Mouse (Mus musculus): ENCODE results near the gene Olfr152. TPM values are rescaled to one million over a fixed set of nuclear protein-coding genes. Genes with fewer than 3 reads are reported as not detected.

Gene Olfr152
- polyA plus RNA-seq (2012; rRNA removed; ENCODE audit: low replicate concordance), result not detected in 2 replicates

GRCm38 (mm10) chr2:87779183-87779582 lies at the start of gene Olfr152:
Gene Olfr152, plus strand, starts transcription at chr2:87779483.

GRCm38 (mm10) chr2:87739878-87740277 lies 39.4 kb upstream of the Olfr152 start, which contains the start of gene Olfr1138:
Gene Olfr1138, minus strand, starts transcription at chr2:87739978.

GRCm38 (mm10) chr2:87743452-87743851 lies 35.8 kb upstream of the Olfr152 start, which contains the start of gene Olfr1140:
Gene Olfr1140, plus strand, starts transcription at chr2:87743752.

GRCm38 (mm10) chr2:87753891-87754290 lies 25.4 kb upstream of the Olfr152 start, which contains the start of gene Olfr1141:
Gene Olfr1141, minus strand, starts transcription at chr2:87753991.

GRCm38 (mm10) chr2:87800292-87800691 lies 21.0 kb downstream of the Olfr152 start, which contains the start of gene Olfr1143:
Gene Olfr1143, plus strand, starts transcription at chr2:87800592.

GRCm38 (mm10) chr2:87809522-87809921 lies 30.2 kb downstream of the Olfr152 start, which contains the start of gene Olfr1145:
Gene Olfr1145, plus strand, starts transcription at chr2:87809822.

GRCm38 (mm10) chr2:87830233-87830632 lies 51.0 kb downstream of the Olfr152 start, which contains the start of gene Olfr1148:
Gene Olfr1148, plus strand, starts transcription at chr2:87830533.

Other genes starting within 250 kb of the Olfr152 start
- not detected in 2 replicates for gene Olfr153, start 247.7 kb upstream of the Olfr152 start, polyA plus RNA-seq (2012; rRNA removed; ENCODE audit: low replicate concordance)
- not detected in 2 replicates for gene Olfr1128, start 233.9 kb upstream of the Olfr152 start, polyA plus RNA-seq (2012; rRNA removed; ENCODE audit: low replicate concordance)
- not detected in 2 replicates for gene Olfr1129, start 205.6 kb upstream of the Olfr152 start, polyA plus RNA-seq (2012; rRNA removed; ENCODE audit: low replicate concordance)
- not detected in 2 replicates for gene Olfr1130, start 173.3 kb upstream of the Olfr152 start, polyA plus RNA-seq (2012; rRNA removed; ENCODE audit: low replicate concordance)
- gene Olfr1131, start 152.4 kb upstream of the Olfr152 start, polyA plus RNA-seq (2012; rRNA removed; ENCODE audit: low replicate concordance), result not detected in 2 replicates
- not detected in 2 replicates for gene Olfr1132, start 141.9 kb upstream of the Olfr152 start, polyA plus RNA-seq (2012; rRNA removed; ENCODE audit: low replicate concordance)
- not detected in 2 replicates for gene Olfr1133, start 132.1 kb upstream of the Olfr152 start, polyA plus RNA-seq (2012; rRNA removed; ENCODE audit: low replicate concordance)
- gene Olfr1134, start 121.0 kb upstream of the Olfr152 start, polyA plus RNA-seq (2012; rRNA removed; ENCODE audit: low replicate concordance), result not detected in 2 replicates
- not detected in 2 replicates for gene Olfr1135, start 105.8 kb upstream of the Olfr152 start, polyA plus RNA-seq (2012; rRNA removed; ENCODE audit: low replicate concordance)
- not detected in 2 replicates for gene Olfr1136, start 85.5 kb upstream of the Olfr152 start, polyA plus RNA-seq (2012; rRNA removed; ENCODE audit: low replicate concordance)
- not detected in 2 replicates for gene Olfr1137, start 66.3 kb upstream of the Olfr152 start, polyA plus RNA-seq (2012; rRNA removed; ENCODE audit: low replicate concordance)
- gene Olfr1138, start 39.5 kb upstream of the Olfr152 start, polyA plus RNA-seq (2012; rRNA removed; ENCODE audit: low replicate concordance), result not detected in 2 replicates
- not detected in 2 replicates for gene Olfr1140, start 35.7 kb upstream of the Olfr152 start, polyA plus RNA-seq (2012; rRNA removed; ENCODE audit: low replicate concordance)
- not detected in 2 replicates for gene Olfr1141, start 25.5 kb upstream of the Olfr152 start, polyA plus RNA-seq (2012; rRNA removed; ENCODE audit: low replicate concordance)
- not detected in 2 replicates for gene Olfr1143, start 21.1 kb downstream of the Olfr152 start, polyA plus RNA-seq (2012; rRNA removed; ENCODE audit: low replicate concordance)
- not detected in 2 replicates for gene Olfr1145, start 30.3 kb downstream of the Olfr152 start, polyA plus RNA-seq (2012; rRNA removed; ENCODE audit: low replicate concordance)
- gene Olfr1148, start 51.0 kb downstream of the Olfr152 start, polyA plus RNA-seq (2012; rRNA removed; ENCODE audit: low replicate concordance), result not detected in 2 replicates
- not detected in 2 replicates for gene Olfr1150-ps1, start 64.5 kb downstream of the Olfr152 start, polyA plus RNA-seq (2012; rRNA removed; ENCODE audit: low replicate concordance)
- gene Olfr1151, start 76.4 kb downstream of the Olfr152 start, polyA plus RNA-seq (2012; rRNA removed; ENCODE audit: low replicate concordance), result not detected in 2 replicates
- not detected in 2 replicates for gene Olfr1152, start 87.0 kb downstream of the Olfr152 start, polyA plus RNA-seq (2012; rRNA removed; ENCODE audit: low replicate concordance)
- gene Olfr1153, start 115.5 kb downstream of the Olfr152 start, polyA plus RNA-seq (2012; rRNA removed; ENCODE audit: low replicate concordance), result not detected in 2 replicates
- gene Olfr1154, start 125.7 kb downstream of the Olfr152 start, polyA plus RNA-seq (2012; rRNA removed; ENCODE audit: low replicate concordance), result not detected in 2 replicates
- not detected in 2 replicates for gene Olfr1155, start 165.7 kb downstream of the Olfr152 start, polyA plus RNA-seq (2012; rRNA removed; ENCODE audit: low replicate concordance)
- gene Olfr1156, start 173.6 kb downstream of the Olfr152 start, polyA plus RNA-seq (2012; rRNA removed; ENCODE audit: low replicate concordance), result not detected in 2 replicates
- not detected in 2 replicates for gene Olfr1157, start 188.8 kb downstream of the Olfr152 start, polyA plus RNA-seq (2012; rRNA removed; ENCODE audit: low replicate concordance)
- gene Olfr74, start 195.2 kb downstream of the Olfr152 start, polyA plus RNA-seq (2012; rRNA removed; ENCODE audit: low replicate concordance), result not detected in 2 replicates
- gene Olfr1158, start 210.6 kb downstream of the Olfr152 start, polyA plus RNA-seq (2012; rRNA removed; ENCODE audit: low replicate concordance), result not detected in 2 replicates
- not detected in 2 replicates for gene Olfr1160, start 228.8 kb downstream of the Olfr152 start, polyA plus RNA-seq (2012; rRNA removed; ENCODE audit: low replicate concordance)
- gene Olfr1161, start 243.3 kb downstream of the Olfr152 start, polyA plus RNA-seq (2012; rRNA removed; ENCODE audit: low replicate concordance), result not detected in 2 replicates

All from mammary gland, adult 2 months (tissue).